Mouse (Mus musculus): ENCODE results near the gene E330009J07Rik. TPM values are rescaled to one million over a fixed set of nuclear protein-coding genes. Genes with fewer than 3 reads are reported as not detected.

The E330009J07Rik gene
- polyA plus RNA-seq, 1 experiment from 2014 or later: 1.7 TPM

- Histone ChIP-seq H3K27ac (replicated peaks) (no peak overlapping the region), H3K9me3 (replicated peaks) (no peaks in the 10 kb centered on the region), H3K27me3 (peaks cover 15% of the 10 kb centered on the region), H3K4me3 (replicated peaks) (no peak overlapping the region), H3K9ac (no peak overlapping the region), H3K4me1 (replicated peaks) (0 out of 2 replicates have a peak, but pooled peaks cover 6% of the 10 kb centered on the region), H3K4me2 (no peak overlapping the region), H3K36me3 (replicated peaks) (no peaks in the 10 kb centered on the region)
- 49% methylated on average over 3 of the region's 3 CpGs for WGBS (ENCODE audit: insufficient replicate concordance)
- no peak for ATAC-seq (ENCODE audit: insufficient read depth)
Measured at GRCm38 (mm10) chr6:40428696-40429095, 7.2 kb downstream of the E330009J07Rik start.

GRCm38 (mm10) chr6:40427441-40427840, 8.5 kb downstream of the E330009J07Rik start:
- H3K36me3 ChIP-seq (replicated peaks): no peaks in the 10 kb centered on the region
- H3K9me3 ChIP-seq (replicated peaks): no peaks in the 10 kb centered on the region
- 0 out of 2 replicates have a peak, but pooled peaks cover 6% of the 10 kb centered on the region for H3K4me1 ChIP-seq (replicated peaks)
- H3K27me3 ChIP-seq: peaks cover 3% of the 10 kb centered on the region; the same call in 1 of the 2 replicates
- no peak overlapping the region for H3K27ac ChIP-seq (replicated peaks)
- no peak overlapping the region for H3K4me2 ChIP-seq
- H3K4me3 ChIP-seq (replicated peaks): no peak overlapping the region
- ATAC-seq (ENCODE audit: insufficient read depth): no peak
- H3K9ac ChIP-seq: no peak overlapping the region
- WGBS (ENCODE audit: insufficient replicate concordance): 58% methylated on average over 7 of the region's 7 CpGs

- no peaks in the 10 kb centered on the region for H3K4me1 ChIP-seq (replicated peaks)
- no peak overlapping the region for H3K27ac ChIP-seq (replicated peaks)
- H3K27me3 ChIP-seq: no peaks in the 10 kb centered on the region
- ATAC-seq (ENCODE audit: insufficient read depth): no peak
- no peak overlapping the region for H3K9ac ChIP-seq
- H3K4me3 ChIP-seq (replicated peaks): no peak overlapping the region
- no peaks in the 10 kb centered on the region for H3K9me3 ChIP-seq (replicated peaks)
- 58% methylated on average over 1 of the region's 1 CpGs for WGBS (ENCODE audit: insufficient replicate concordance)
- H3K4me2 ChIP-seq: no peak overlapping the region
- H3K36me3 ChIP-seq (replicated peaks): no peaks in the 10 kb centered on the region
Measured at GRCm38 (mm10) chr6:40423774-40424173, 12.2 kb downstream of the E330009J07Rik start.

- Histone ChIP-seq H3K4me1 (replicated peaks) (no peaks in the 10 kb centered on the region), H3K9ac (no peak overlapping the region), H3K4me3 (replicated peaks) (no peak overlapping the region), H3K9me3 (replicated peaks) (no peaks in the 10 kb centered on the region), H3K27me3 (no peaks in the 10 kb centered on the region), H3K4me2 (no peak overlapping the region), H3K27ac (replicated peaks) (no peak overlapping the region), H3K36me3 (replicated peaks) (no peaks in the 10 kb centered on the region)
- ATAC-seq (ENCODE audit: insufficient read depth): no peak
- WGBS (ENCODE audit: insufficient replicate concordance): 65% methylated on average over 1 of the region's 1 CpGs
Measured at GRCm38 (mm10) chr6:40423013-40423412, 12.9 kb downstream of the E330009J07Rik start.

GRCm38 (mm10) chr6:40421099-40421498, 14.8 kb downstream of the E330009J07Rik start:
- H3K4me3 ChIP-seq (replicated peaks): no peak overlapping the region
- 73% methylated on average over 6 of the region's 6 CpGs for WGBS (ENCODE audit: insufficient replicate concordance)
- no peak overlapping the region for H3K27ac ChIP-seq (replicated peaks)
- no peaks in the 10 kb centered on the region for H3K27me3 ChIP-seq
- H3K4me1 ChIP-seq (replicated peaks): no peaks in the 10 kb centered on the region
- H3K36me3 ChIP-seq (replicated peaks): no peaks in the 10 kb centered on the region
- no peak overlapping the region for H3K4me2 ChIP-seq
- no peak for ATAC-seq (ENCODE audit: insufficient read depth)
- H3K9ac ChIP-seq: no peak overlapping the region
- no peaks in the 10 kb centered on the region for H3K9me3 ChIP-seq (replicated peaks)

- no peak for ATAC-seq (ENCODE audit: insufficient read depth)
- Histone ChIP-seq H3K4me3 (replicated peaks) (no peak overlapping the region), H3K9ac (no peak overlapping the region), H3K27me3 (no peaks in the 10 kb centered on the region), H3K4me1 (replicated peaks) (no peaks in the 10 kb centered on the region), H3K27ac (replicated peaks) (no peak overlapping the region), H3K4me2 (no peak overlapping the region), H3K9me3 (replicated peaks) (no peaks in the 10 kb centered on the region), H3K36me3 (replicated peaks) (no peaks in the 10 kb centered on the region)
- 79% methylated on average over 4 of the region's 4 CpGs for WGBS (ENCODE audit: insufficient replicate concordance)
Measured at GRCm38 (mm10) chr6:40418386-40418785, 17.5 kb downstream of the E330009J07Rik start.

- Histone ChIP-seq H3K4me2 (no peak overlapping the region), H3K4me1 (replicated peaks) (no peaks in the 10 kb centered on the region), H3K9ac (no peak overlapping the region), H3K4me3 (replicated peaks) (no peak overlapping the region), H3K9me3 (replicated peaks) (no peaks in the 10 kb centered on the region), H3K27ac (replicated peaks) (no peak overlapping the region), H3K36me3 (replicated peaks) (no peaks in the 10 kb centered on the region), H3K27me3 (no peaks in the 10 kb centered on the region)
- 54% methylated on average over 5 of the region's 5 CpGs for WGBS (ENCODE audit: insufficient replicate concordance)
- ATAC-seq (ENCODE audit: insufficient read depth): no peak
Measured at GRCm38 (mm10) chr6:40415799-40416198, 20.1 kb downstream of the E330009J07Rik start.

GRCm38 (mm10) chr6:40413565-40413964, 22.4 kb downstream of the E330009J07Rik start:
- no peaks in the 10 kb centered on the region for H3K27me3 ChIP-seq
- no peaks in the 10 kb centered on the region for H3K9me3 ChIP-seq (replicated peaks)
- no peak overlapping the region for H3K27ac ChIP-seq (replicated peaks)
- H3K9ac ChIP-seq: no peak overlapping the region
- ATAC-seq (ENCODE audit: insufficient read depth): no peak
- 71% methylated on average over 3 of the region's 3 CpGs for WGBS (ENCODE audit: insufficient replicate concordance)
- H3K36me3 ChIP-seq (replicated peaks): no peaks in the 10 kb centered on the region
- no peaks in the 10 kb centered on the region for H3K4me1 ChIP-seq (replicated peaks)
- no peak overlapping the region for H3K4me2 ChIP-seq
- H3K4me3 ChIP-seq (replicated peaks): no peak overlapping the region

- no peaks in the 10 kb centered on the region for H3K9me3 ChIP-seq (replicated peaks)
- no peak overlapping the region for H3K9ac ChIP-seq
- no peak overlapping the region for H3K4me3 ChIP-seq (replicated peaks)
- H3K27ac ChIP-seq (replicated peaks): no peak overlapping the region
- no peak for ATAC-seq (ENCODE audit: insufficient read depth)
- H3K27me3 ChIP-seq: no peaks in the 10 kb centered on the region
- no peak overlapping the region for H3K4me2 ChIP-seq
- 56% methylated on average over 5 of the region's 5 CpGs for WGBS (ENCODE audit: insufficient replicate concordance)
- H3K36me3 ChIP-seq (replicated peaks): no peaks in the 10 kb centered on the region
- H3K4me1 ChIP-seq (replicated peaks): no peaks in the 10 kb centered on the region
Measured at GRCm38 (mm10) chr6:40413046-40413445, 22.9 kb downstream of the E330009J07Rik start.

GRCm38 (mm10) chr6:40411085-40411484, 24.9 kb downstream of the E330009J07Rik start:
- Histone ChIP-seq H3K27ac (replicated peaks) (no peak overlapping the region), H3K27me3 (no peaks in the 10 kb centered on the region), H3K9ac (no peak overlapping the region), H3K4me1 (replicated peaks) (no peaks in the 10 kb centered on the region), H3K36me3 (replicated peaks) (no peaks in the 10 kb centered on the region), H3K4me2 (no peak overlapping the region), H3K9me3 (replicated peaks) (no peaks in the 10 kb centered on the region), H3K4me3 (replicated peaks) (no peak overlapping the region)
- no peak for ATAC-seq (ENCODE audit: insufficient read depth)
- 54% methylated on average over 3 of the region's 3 CpGs for WGBS (ENCODE audit: insufficient replicate concordance)

GRCm38 (mm10) chr6:40403640-40404285, 32.2 kb downstream of the E330009J07Rik start:
- Histone ChIP-seq H3K4me1 (replicated peaks) (no peaks in the 10 kb centered on the region), H3K27ac (replicated peaks) (no peak overlapping the region), H3K9ac (no peak overlapping the region), H3K9me3 (replicated peaks) (no peaks in the 10 kb centered on the region), H3K4me3 (replicated peaks) (no peak overlapping the region), H3K36me3 (replicated peaks) (peaks cover 22% of the 10 kb centered on the region; the same call in 1 of the 2 replicates), H3K27me3 (no peaks in the 10 kb centered on the region), H3K4me2 (no peak overlapping the region)
- no peak for ATAC-seq (ENCODE audit: insufficient read depth)
- WGBS (ENCODE audit: insufficient replicate concordance): 80% methylated on average over 4 of the region's 4 CpGs

GRCm38 (mm10) chr6:40402031-40402430, 33.9 kb downstream of the E330009J07Rik start:
- no peaks in the 10 kb centered on the region for H3K9me3 ChIP-seq (replicated peaks)
- H3K4me1 ChIP-seq (replicated peaks): no peaks in the 10 kb centered on the region
- no peak overlapping the region for H3K27ac ChIP-seq (replicated peaks)
- no peak overlapping the region for H3K9ac ChIP-seq
- no peaks in the 10 kb centered on the region for H3K27me3 ChIP-seq
- WGBS (ENCODE audit: insufficient replicate concordance): 77% methylated on average over 2 of the region's 2 CpGs
- no peak overlapping the region for H3K4me2 ChIP-seq
- no peak overlapping the region for H3K4me3 ChIP-seq (replicated peaks)
- H3K36me3 ChIP-seq (replicated peaks): peaks cover 28% of the 10 kb centered on the region; the same call in 1 of the 2 replicates
- ATAC-seq (ENCODE audit: insufficient read depth): no peak
